Mouse (Mus musculus) intestine, embryonic 14.5 days (tissue): ENCODE measurements around the gene Gm14744. TPM values are rescaled to one million over a fixed set of nuclear protein-coding genes. Genes with fewer than 3 reads are reported as not detected.
"Not testable (repeated sequence)": the region's sequence is repeated elsewhere in the genome, so short reads cannot be mapped to it uniquely, and the experiment has no call there.

Source experiments
- ATAC-seq: fragments of 200-750 bp; cut with Nextera tagmentation; replicated peaks from 2 replicates; pipeline ENCODE4 v1.8.0; 2017; ENCODE audit warnings: low read depth, moderate number of reproducible peaks, moderate TSS enrichment, moderate library complexity; ENCODE audit not compliant: low FRiP score, low TSS enrichment
- DNase-seq: peaks from one replicate; pipeline ENCODE4 v3.0.0-alpha.2; 2018; ENCODE audit warnings: low spot score
- H3K27ac ChIP-seq: fragments of 300-500 bp; sonication (generic); 2 replicates; pipeline ENCODE4 v1.5.1; 2014; ENCODE audit warnings: low read depth, mild to moderate bottlenecking, control low read depth
- H3K27me3 ChIP-seq: fragments of 300-500 bp; sonication (generic); replicated peaks from 2 replicates; pipeline ENCODE4 v1.6.1; 2014; ENCODE audit warnings: low read length, control low read depth; ENCODE audit not compliant: control insufficient read depth, insufficient read depth
- H3K36me3 ChIP-seq: fragments of 300-500 bp; sonication (generic); 2 replicates; pipeline ENCODE4 v1.6.1; 2014; ENCODE audit warnings: low read length, control low read depth; ENCODE audit not compliant: control insufficient read depth, insufficient read depth
- H3K4me1 ChIP-seq: fragments of 300-500 bp; sonication (generic); replicated peaks from 2 replicates; pipeline ENCODE4 v1.6.1; 2014; ENCODE audit warnings: low read length, control low read depth, mixed read lengths; ENCODE audit not compliant: control insufficient read depth, insufficient read depth
- H3K4me2 ChIP-seq: fragments of 300-500 bp; sonication (generic); 2 replicates; pipeline ENCODE4 v1.6.1; 2014; ENCODE audit warnings: low read length
- H3K4me3 ChIP-seq: fragments of 300-500 bp; sonication (generic); 2 replicates; pipeline ENCODE4 v1.5.1; 2014; ENCODE audit warnings: low read depth, low read length, control low read depth, mixed read lengths
- H3K9ac ChIP-seq: fragments of 300-500 bp; sonication (generic); 2 replicates; pipeline ENCODE4 v1.6.1; 2014; ENCODE audit warnings: mild to moderate bottlenecking, low read length
- H3K9me3 ChIP-seq: fragments of 300-500 bp; sonication (generic); 2 replicates; pipeline ENCODE4 v1.6.1; 2016; ENCODE audit warnings: low read length, control low read depth; ENCODE audit not compliant: control insufficient read depth
- WGBS: fragments of 180-500 bp; shearing (Covaris S2); extraction: QIAGEN DNeasy Blood & Tissue Kit; methylation state at CpG from one replicate; pipeline ENCODE4 v1.1.7; 2014; 5-methylcytosine and 5-hydroxymethylcytosine counted together
- polyA plus RNA-seq: library from polyadenylated mRNA; unstranded; fragments of >200 nt; fragmentation: Nextera tagmentation; extraction: Ambion mirVana; gene quantifications from 2 replicates; pipeline ENCODE4 v1.2.1, GENCODE M21; 2014

Gene Gm14744
- polyA plus RNA-seq, result not detected in 2 replicates

DNA sequence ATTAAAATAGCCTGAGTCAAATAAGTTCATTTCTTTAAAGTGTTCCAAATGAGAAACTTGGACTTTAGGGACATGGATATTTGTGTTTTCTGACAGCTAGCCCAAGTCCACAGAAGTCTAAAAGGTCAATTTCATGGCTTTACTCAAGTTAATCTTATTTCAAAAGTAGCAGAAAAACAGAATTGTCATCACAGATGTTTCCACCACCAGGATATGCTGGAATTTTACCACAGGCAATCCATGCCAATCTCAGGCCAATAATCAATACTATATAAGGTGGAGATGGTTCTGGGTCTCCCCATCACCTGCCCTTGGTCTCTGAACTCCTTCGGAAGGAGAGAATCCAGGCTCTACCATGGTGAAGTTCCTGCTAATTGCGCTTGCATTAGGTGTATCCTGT lies at the start of gene Gm14744:
Gm14744 (plus strand) TSS at position 301 of the 400 bp plus-strand sequence.
- not testable (repeated sequence) for H3K9me3 ChIP-seq, DNase-seq, H3K27me3 ChIP-seq, ATAC-seq, H3K27ac ChIP-seq, H3K4me3 ChIP-seq, H3K36me3 ChIP-seq, H3K4me2 ChIP-seq, H3K9ac ChIP-seq, H3K4me1 ChIP-seq
- 92% methylated on average over 2 of the region's 2 CpGs for WGBS

DNA sequence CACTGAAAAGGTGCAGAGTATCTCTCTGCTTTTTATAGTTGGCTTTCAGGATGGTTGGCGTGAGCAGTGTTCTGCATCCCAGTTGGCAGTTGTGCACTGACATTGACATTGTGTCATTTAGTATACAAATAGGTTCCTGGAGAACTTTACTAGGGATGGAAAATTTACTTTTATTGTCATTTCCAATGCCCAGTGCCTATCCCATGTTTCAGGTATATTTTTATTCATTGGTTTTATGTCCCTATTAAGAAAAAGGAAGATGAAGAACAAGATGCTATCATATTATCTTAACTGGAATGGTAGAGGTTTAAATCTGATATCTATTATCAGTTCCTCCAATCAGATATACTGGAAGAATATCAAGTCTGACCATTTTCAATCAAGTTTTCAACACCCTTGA lies 11.0 kb upstream of the Gm14744 start, which contains the start of gene Pbsn:
Pbsn (minus strand) TSS at position 101 of the 400 bp plus-strand sequence.
- WGBS, result 68% methylated on average over 1 of the region's 1 CpGs
- Histone ChIP-seq H3K36me3 (no peaks in the 10 kb centered on the region), H3K4me2 (no peak within 1 kb of the TSS), H3K4me3 (no peak within 1 kb of the TSS), H3K27ac (no peak within 1 kb of the TSS), H3K4me1 (no peaks in the 10 kb centered on the region), H3K9ac (no peak within 1 kb of the TSS), H3K9me3 (no peaks in the 10 kb centered on the region), H3K27me3 (no peaks in the 10 kb centered on the region)
- ATAC-seq (no peak), DNase-seq (no peak)

DNA sequence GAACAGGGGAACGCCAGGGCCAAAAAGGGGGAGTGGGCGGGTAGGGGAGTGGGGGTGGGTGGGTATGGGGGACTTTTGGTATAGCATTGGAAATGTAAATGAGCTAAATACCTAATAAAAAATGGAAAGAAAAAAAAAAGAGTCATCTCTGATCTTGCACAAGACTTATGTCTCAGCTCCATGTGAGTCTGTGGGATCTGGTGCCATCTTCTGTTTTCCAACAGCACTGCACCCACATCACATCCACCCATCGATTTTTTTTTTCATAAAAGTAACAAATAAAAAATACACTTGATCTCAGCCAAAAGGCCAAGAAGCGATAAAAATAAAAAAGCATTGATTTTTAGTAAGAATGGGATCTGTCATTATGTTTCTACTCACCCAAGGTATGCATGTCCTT lies 15.5 kb downstream of the Gm14744 start:
- H3K4me1 ChIP-seq, H3K27ac ChIP-seq, H3K9me3 ChIP-seq, H3K4me2 ChIP-seq, ATAC-seq, H3K9ac ChIP-seq, H3K27me3 ChIP-seq, H3K36me3 ChIP-seq, DNase-seq, H3K4me3 ChIP-seq: not testable (repeated sequence)
- WGBS, result 48% methylated on average over 2 of the region's 4 CpGs

Other genes starting within 250 kb of the Gm14744 start
- gene Prkx, start 68.5 kb upstream of the Gm14744 start, polyA plus RNA-seq, result 10.1 and 11.7 TPM in 2 replicates
- gene Pbsn, start 11.1 kb upstream of the Gm14744 start, polyA plus RNA-seq, result not detected in 2 replicates
- gene 5430402E10Rik, start 60.3 kb downstream of the Gm14744 start, polyA plus RNA-seq, result not detected in 2 replicates
- not detected in 2 replicates for gene Obp1a, start 226.6 kb downstream of the Gm14744 start, polyA plus RNA-seq